Mouse (Mus musculus) kidney, adult 2 months (tissue): ENCODE measurements around the gene Mprip. TPM values are rescaled to one million over a fixed set of nuclear protein-coding genes. Genes with fewer than 3 reads are reported as not detected.
A peak's percentile ranks its signal among the peaks of the same experiment; 100 is the strongest.

Source experiments
- DNase-seq: peaks from one replicate; pipeline ENCODE4 v3.0.0; 2021
- H3K27ac ChIP-seq: fragments of 200-500 bp; 2 replicates; pipeline ENCODE4 v1.5.1; 2012; ENCODE audit warnings: low read depth, low read length, control low read depth, inconsistent platforms; ENCODE audit not compliant: insufficient read depth
- H3K27me3 ChIP-seq: fragments of 200-500 bp; replicated peaks from 2 replicates; pipeline ENCODE4 v1.6.1; 2012; ENCODE audit warnings: mild to moderate bottlenecking, moderate library complexity, low read length, inconsistent platforms; ENCODE audit not compliant: control insufficient read depth, insufficient read depth
- H3K36me3 ChIP-seq: fragments of 200-500 bp; 2 replicates; pipeline ENCODE4 v1.6.1; 2012; ENCODE audit warnings: mild to moderate bottlenecking, moderate library complexity, low read length, inconsistent platforms; ENCODE audit not compliant: control insufficient read depth, insufficient read depth
- H3K4me1 ChIP-seq: fragments of 200-500 bp; 2 replicates; pipeline ENCODE4 v1.6.1; 2011; ENCODE audit warnings: low read length; ENCODE audit not compliant: control insufficient read depth, insufficient read depth
- H3K4me3 ChIP-seq: fragments of 200-500 bp; 2 replicates; pipeline ENCODE4 v1.5.1; 2011; ENCODE audit warnings: mild to moderate bottlenecking, low read depth, low read length, control low read depth; ENCODE audit not compliant: insufficient read depth
- CTCF ChIP-seq: fragments of 200-500 bp; conservative IDR thresholded peaks from 2 replicates; pipeline ENCODE4 v1.5.1; 2011; ENCODE audit warnings: low read depth, mild to moderate bottlenecking, control low read depth, low read length, moderate library complexity, mixed read lengths; ENCODE audit not compliant: insufficient read depth, insufficient read length
- POLR2A ChIP-seq: fragments of 200-500 bp; IDR thresholded peaks from one replicate; pipeline ENCODE4 v1.6.1; 2011; ENCODE audit warnings: low read depth, low read length, control low read depth
- WGBS: fragments of 180-500 bp; shearing (Covaris S2); methylation state at CpG from one replicate; pipeline ENCODE4 v1.1.7; 2018; 5-methylcytosine and 5-hydroxymethylcytosine counted together
- polyA plus RNA-seq: library from polyadenylated mRNA; depleted of rRNA; stranded (reverse); fragments of >200 nt; gene quantifications from 2 replicates; pipeline ENCODE4 v1.2.3, GENCODE M21; 2012

Mprip gene
- polyA plus RNA-seq, 1 experiment = 115 TPM

- DNase-seq = no peak
- Histone ChIP-seq H3K4me1 (no peaks in the 10 kb centered on the region), H3K4me3 (no peak overlapping the region), H3K27ac (no peak overlapping the region), H3K36me3 (peaks cover 10% of the 10 kb centered on the region), H3K27me3 (no peaks in the 10 kb centered on the region)
- 80% methylated on average over 8 of the region's 8 CpGs for WGBS
- no peak for TF ChIP-seq CTCF
- TF ChIP-seq POLR2A = no peak
Observed at GRCm38 (mm10) chr11:59801881-59802280, 140.8 kb downstream of the Mprip start.

- Histone ChIP-seq H3K4me3 (no peak overlapping the region), H3K4me1 (peaks cover 5% of the 10 kb centered on the region; the same call in 1 of the 2 replicates), H3K27ac (no peak overlapping the region), H3K27me3 (no peaks in the 10 kb centered on the region), H3K36me3 (peaks cover 6% of the 10 kb centered on the region)
- TF ChIP-seq CTCF (no peak), POLR2A (no peak)
- DNase-seq = no peak
- 79% methylated on average over 14 of the region's 14 CpGs for whole genome bisulfite sequencing
Observed at GRCm38 (mm10) chr11:59803516-59803915, 142.4 kb downstream of the Mprip start.

- 86% methylated on average over 22 of the region's 22 CpGs for WGBS
- Histone ChIP-seq H3K4me3 (no peak overlapping the region), H3K27ac (no peak overlapping the region), H3K27me3 (no peaks in the 10 kb centered on the region), H3K4me1 (peaks cover 9% of the 10 kb centered on the region; the same call in 1 of the 2 replicates), H3K36me3 (peaks cover 4% of the 10 kb centered on the region)
- no peak for DNase-seq
- TF ChIP-seq POLR2A = no peak
- 0 out of 2 replicates have a peak, but pooled peaks have one; percentile 4 for TF ChIP-seq CTCF
Observed at GRCm38 (mm10) chr11:59804409-59805110, 143.5 kb downstream of the Mprip start.

- no peak for DNase-seq
- Histone ChIP-seq H3K4me3 (no peak overlapping the region), H3K36me3 (peaks cover 3% of the 10 kb centered on the region), H3K27me3 (no peaks in the 10 kb centered on the region), H3K27ac (no peak overlapping the region), H3K4me1 (peaks cover 9% of the 10 kb centered on the region; the same call in 1 of the 2 replicates)
- TF ChIP-seq CTCF = no peak
- no peak for TF ChIP-seq POLR2A
- WGBS = 100% methylated on average over 1 of the region's 1 CpGs
Observed at GRCm38 (mm10) chr11:59805256-59805655, 144.2 kb downstream of the Mprip start.

- no peak for TF ChIP-seq POLR2A
- no peak for TF ChIP-seq CTCF
- 96% methylated on average over 2 of the region's 2 CpGs for WGBS
- Histone ChIP-seq H3K36me3 (peaks cover 3% of the 10 kb centered on the region), H3K27me3 (no peaks in the 10 kb centered on the region), H3K27ac (no peak overlapping the region), H3K4me1 (peaks cover 9% of the 10 kb centered on the region; the same call in 1 of the 2 replicates), H3K4me3 (no peak overlapping the region)
- DNase-seq = no peak
Observed at GRCm38 (mm10) chr11:59805656-59806055, 144.6 kb downstream of the Mprip start.

- DNase-seq = no peak
- WGBS = 51% methylated on average over 14 of the region's 14 CpGs
- Histone ChIP-seq H3K4me3 (peak overlapping the region; percentile 80), H3K27me3 (no peaks in the 10 kb centered on the region), H3K4me1 (peaks cover 9% of the 10 kb centered on the region; the same call in 1 of the 2 replicates), H3K27ac (no peak overlapping the region), H3K36me3 (no peaks in the 10 kb centered on the region; the same call in 1 of the 2 replicates)
- TF ChIP-seq POLR2A (no peak), CTCF (0 out of 2 replicates have a peak, but pooled peaks have one; percentile 14)
Observed at GRCm38 (mm10) chr11:59808170-59808960, 147.3 kb downstream of the Mprip start.
